Mouse (Mus musculus): ENCODE data around the gene Cops7b.

The Cops7b gene

GRCm38 (mm10) chr1:86657071-86657470 is 74.4 kb downstream of the Cops7b start:
- DNase-seq (ENCODE audit: low read depth, low spot score): no peak

All from embryo, embryonic 11.5 days (tissue).